Mouse (Mus musculus): Measurements from ENCODE around the gene Dlk2.

The Dlk2 gene

DNA sequence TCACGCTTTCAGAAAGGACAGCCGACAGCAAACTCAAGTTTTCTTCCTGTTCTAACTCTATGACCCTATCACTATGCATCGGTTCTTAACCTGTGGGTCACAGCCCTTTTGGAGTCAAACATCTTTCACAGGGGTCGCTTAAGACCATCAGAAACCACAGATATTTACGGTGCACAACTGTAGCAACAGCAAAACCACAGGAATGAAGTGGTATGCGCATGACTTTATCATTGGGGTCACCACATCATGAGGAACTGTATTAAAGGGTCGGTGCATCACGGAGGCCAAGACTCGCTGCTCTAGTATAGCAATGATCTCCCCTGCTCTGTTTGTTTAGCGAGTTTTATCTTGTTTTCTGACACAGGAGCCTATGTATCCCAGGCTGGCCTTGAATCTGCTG is 18.6 kb downstream of the Dlk2 start:
- 92% methylated on average over 10 of the region's 10 CpGs for WGBS

DNA sequence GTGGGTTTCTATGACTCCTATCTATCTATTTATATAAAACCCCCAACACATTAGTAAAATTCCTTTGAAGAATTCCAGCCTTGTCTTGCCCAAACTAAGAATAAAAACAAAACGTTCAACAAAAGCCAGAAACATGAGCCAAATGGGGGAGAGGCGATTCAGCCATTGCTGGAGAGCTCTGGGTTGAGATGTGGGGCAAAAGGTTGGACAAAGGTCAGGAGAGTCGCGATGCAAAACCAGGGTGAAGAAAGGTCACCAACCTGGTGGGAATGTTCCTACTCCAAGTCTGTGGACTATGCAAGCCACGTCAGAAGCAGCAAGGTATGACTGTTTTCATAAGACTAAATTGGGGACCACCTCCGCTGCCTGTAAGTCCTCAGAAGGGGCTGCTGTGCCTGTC is 23.3 kb downstream of the Dlk2 start:
- 79% methylated on average over 6 of the region's 6 CpGs for WGBS

DNA sequence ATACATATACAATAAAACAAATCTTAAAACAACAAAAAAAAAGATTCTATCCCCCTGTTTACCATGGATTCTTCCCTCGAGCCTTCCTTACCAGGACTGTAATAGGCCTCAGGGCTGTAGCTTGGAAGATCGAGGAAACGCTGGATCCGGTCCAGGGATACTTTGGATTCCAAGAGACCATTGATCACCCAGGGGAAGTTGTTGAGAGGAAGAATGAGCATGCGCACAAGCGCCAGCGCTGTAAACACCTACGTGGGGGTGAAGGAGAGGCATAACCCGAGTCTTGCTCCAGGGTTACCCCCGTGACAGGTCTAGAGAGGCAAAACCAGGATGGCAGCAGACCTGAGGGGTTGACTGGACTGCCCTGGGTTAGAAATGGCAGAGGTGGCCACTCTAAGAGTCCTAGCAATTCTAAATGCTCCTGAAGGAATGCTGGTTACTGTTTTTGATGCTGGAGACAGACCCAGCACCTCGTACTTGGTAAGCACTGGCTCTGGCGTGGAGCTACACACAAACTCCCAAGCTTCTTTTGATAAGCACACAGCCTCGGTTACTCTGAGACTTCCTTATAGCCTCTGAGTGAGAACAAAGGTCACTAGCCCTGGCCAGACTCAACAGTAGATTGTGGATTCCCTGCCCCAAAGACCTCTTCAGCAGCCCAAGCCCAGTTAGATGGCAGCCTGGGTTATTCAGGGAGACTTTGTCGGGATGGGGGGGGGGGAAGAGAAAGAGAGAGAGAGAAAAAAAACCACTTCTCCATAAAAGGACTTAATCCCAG is 25.0 kb downstream of the Dlk2 start:
- WGBS = 90% methylated on average over 14 of the region's 14 CpGs

DNA sequence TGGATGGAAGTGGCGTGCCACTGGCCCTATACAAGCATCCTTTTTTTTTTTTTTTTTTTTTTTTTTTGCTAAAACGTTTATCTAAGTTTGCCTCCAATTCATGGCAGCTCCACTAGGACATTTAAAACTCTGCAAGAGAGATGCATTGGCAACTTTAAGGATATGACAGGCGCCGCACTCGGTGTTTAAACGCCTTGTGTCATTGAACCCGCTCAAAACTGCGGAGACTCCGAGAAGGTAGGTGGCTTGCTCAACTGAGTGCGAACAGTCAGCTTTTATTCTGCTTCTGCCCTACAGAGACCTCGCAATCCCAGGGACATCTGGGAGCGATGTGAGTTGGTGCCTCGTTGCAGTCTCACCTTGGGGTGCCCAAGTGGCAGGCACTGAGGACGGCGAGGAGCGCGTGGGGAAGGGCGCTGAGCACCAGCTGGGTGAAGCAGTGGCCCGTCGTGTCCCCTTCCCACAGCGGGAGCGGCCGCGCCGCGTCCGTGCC is 30.2 kb downstream of the Dlk2 start:
- 1% methylated on average over 27 of the region's 27 CpGs for WGBS

DNA sequence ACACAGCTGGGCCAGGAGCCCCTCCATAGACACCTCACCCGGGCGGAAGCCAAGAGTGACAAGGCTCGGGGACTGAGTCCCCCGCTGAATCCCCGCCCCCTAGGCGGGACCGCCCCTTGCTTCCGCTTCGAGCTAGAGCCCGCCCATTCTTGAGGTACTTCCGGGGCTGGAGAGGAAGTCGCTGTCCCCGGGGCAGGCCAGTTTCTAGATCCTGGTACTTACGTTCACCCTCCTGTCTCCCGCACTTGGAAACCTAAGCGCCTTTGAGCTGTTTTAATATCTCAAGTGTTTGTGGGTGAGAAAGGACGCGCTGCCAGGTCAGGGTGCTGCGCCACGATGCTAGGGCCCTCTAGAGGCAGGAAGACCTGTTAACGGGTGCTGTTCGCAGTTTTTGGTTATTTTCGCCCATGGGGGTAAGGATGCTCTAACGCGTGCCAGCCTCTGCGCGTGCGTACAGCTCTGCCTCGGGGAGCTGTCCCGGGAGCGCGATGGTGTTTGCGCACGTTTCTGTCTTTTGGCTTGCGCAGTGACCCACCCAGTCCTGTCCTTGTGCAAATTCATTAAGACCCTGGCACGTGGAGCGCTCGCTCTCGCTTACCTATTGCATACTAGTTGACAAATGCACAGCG is 30.8 kb downstream of the Dlk2 start, which contains the start of gene Abcc10:
Gene Abcc10, minus strand, starts transcription at position 447 of the 629 bp plus-strand sequence.
- under 1% methylated on average over 40 of the region's 40 CpGs for WGBS

DNA sequence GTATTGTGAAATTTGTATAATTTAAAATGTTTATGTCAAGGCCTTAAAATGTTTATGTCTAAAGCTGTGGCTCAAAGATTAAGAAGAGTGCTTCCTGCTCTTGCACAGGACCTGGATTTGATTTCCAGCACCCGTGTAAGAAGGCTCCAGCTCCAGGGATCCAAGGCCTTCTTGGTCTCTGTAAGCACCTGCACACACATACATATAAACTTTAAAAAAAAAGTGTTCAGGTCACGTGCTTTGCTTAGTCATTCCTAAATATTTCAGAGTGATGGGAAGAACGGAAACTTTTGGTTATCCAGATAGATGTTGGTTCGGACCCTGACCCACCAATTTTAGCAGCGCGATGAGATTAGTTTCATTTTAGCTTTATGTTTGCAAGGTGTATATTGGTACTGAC is 31.5 kb downstream of the Dlk2 start:
- 69% methylated on average over 6 of the region's 6 CpGs for WGBS

DNA sequence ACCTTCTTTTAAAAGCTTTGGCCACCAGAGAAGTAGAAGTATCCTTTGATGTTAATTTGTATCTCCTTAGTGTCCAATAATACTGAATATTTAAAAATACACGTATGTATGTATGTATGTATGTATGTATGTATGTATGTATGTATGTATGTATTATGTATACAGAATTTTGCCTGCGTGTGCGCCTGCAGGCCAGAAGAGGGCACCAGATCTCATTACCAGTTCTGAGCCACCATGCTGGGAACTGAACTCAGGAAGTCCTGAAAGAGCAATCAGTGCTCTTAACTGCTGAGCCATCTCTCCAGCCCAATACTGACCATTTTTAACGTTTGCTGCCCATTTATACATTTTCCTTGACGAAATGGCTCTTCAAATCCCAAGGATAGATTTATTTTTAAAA is 39.3 kb downstream of the Dlk2 start:
- WGBS = 33% methylated on average over 5 of the region's 5 CpGs

DNA sequence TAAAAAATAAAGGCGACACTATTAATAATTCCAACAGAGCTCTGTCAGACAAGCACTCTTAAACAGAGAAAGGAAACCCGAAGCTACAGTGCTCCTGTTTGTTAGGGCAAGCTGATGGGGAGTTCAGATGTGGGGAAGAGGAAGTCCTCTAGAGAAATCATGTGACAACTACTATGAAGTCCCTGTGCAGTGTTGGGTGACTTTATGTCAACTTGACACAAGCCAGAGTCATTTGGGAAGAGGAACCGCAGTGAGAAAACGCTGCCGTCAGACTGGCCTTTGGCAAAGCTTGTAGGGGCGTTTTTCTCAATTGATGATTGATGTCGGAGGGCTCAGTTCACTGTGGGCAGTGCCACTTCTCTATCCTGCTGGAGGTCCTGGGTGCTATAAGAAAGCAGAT is 44.0 kb downstream of the Dlk2 start:
- 77% methylated on average over 7 of the region's 7 CpGs for WGBS

DNA sequence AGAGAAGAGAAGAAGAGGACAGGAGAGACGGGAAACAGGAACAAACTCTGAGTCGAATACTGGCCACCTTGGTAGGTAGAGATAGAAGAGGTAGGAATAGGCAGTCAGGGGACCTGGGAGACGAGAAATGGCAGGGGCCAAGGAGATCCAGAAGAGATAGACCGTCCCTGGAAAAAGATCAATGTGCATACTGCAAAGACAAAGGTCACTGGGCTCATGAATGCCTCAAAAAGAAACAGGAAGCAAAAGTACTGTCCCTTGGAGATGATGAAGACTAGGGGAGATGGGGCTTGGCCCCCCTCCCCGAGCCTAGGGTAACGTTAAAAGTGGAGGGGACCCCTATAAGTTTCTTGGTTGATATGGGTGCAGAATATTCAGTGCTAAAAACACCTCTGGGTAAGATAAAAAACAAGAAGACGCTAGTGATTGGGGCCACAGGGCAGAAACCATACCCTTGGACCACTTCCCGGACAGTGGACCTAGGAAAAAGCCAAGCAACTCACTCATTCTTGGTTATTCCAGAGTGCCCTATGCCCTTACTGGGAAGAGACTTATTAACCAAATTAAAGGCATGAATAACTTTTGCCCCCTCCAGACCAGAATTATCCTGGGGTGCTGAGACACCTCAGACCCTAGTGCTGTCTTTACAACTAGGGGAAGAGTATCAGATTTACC is 53.9 kb downstream of the Dlk2 start:
- 90% methylated on average over 8 of the region's 8 CpGs for WGBS

Measured in cerebral cortex, adult 2 months (tissue).